Comparison of ENCODE assay signal across 16 mouse cellular contexts in the genomic region with DNA sequence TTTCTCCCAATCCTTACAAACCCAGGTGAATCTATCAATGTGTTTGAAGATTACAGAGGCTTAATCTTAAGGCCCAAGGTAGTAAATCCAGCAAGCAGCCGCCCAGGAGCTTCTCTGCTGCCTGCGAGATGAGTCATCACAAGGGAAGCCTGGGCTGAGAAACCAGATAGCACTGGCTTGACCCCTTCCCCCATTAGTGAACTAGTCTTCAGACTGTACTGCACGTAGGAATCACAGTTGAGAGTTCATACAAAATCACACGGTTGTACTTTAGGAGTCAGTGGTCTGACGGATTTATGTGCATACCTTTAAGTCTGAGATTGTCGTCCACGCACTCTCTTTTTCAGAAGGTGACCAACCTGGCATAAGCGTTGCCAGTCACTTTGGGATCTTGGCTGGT. TPM values are rescaled to one million over a fixed set of nuclear protein-coding genes. Genes with fewer than 3 reads are reported as not detected.
DNase-seq lines count a peak whose midpoint lies in the region; ATAC-seq and TF ChIP-seq lines count a peak whose summit lies in the region.
"Had no signal": no experiment of that assay in that cellular context is flagged by ENCODE, and none has a peak within 500 bp of the region (broad histone marks: within the 10 kb centered on the region; RNA-seq: fewer than 3 reads in every experiment).

No protein-coding gene starts in this region.

- H3K4me3 ChIP-seq in heart, embryonic 12.5 days, result no peak overlapping the region
- H3K4me3 ChIP-seq in liver, embryonic 13.5 days (replicated peaks), result no peak overlapping the region
- H3K4me3 ChIP-seq in liver, embryonic 12.5 days, result no peak overlapping the region
- H3K4me3 ChIP-seq in limb, embryonic 10.5 days, result no peak overlapping the region
- H3K4me3 ChIP-seq: embryonic facial prominence, embryonic 12.5 days; left cerebral cortex, adult 2 months had no signal

- DNase-seq in heart, postnatal 4 days, result no peak
- no peak for DNase-seq in liver, embryonic 13.5 days
- no peak for DNase-seq in Patski (ENCODE audit: low read depth, low spot score)
- no peak for DNase-seq in limb, embryonic 10.5 days (ENCODE audit: low spot score)
- DNase-seq in spleen, postnatal 36 days (ENCODE audit: low spot score in 2 of 2), result no peak
- DNase-seq in left cerebral cortex, adult 18-20 months (ENCODE audit: low spot score in 2 of 2), result no peak
- DNase-seq: cerebellum, adult 18-20 months; gastrocnemius, postnatal 36 days; kidney, postnatal 10 days; lung, adult 18-20 months had no signal

- H3K4me1 ChIP-seq in heart, embryonic 12.5 days (replicated peaks), result peaks cover 40% of the 10 kb centered on the region
- H3K4me1 ChIP-seq in liver, embryonic 13.5 days (replicated peaks), result no peaks in the 10 kb centered on the region
- H3K4me1 ChIP-seq in liver, embryonic 12.5 days, result 0 out of 2 replicates have a peak, but pooled peaks cover 3% of the 10 kb centered on the region
- peaks cover 31% of the 10 kb centered on the region for H3K4me1 ChIP-seq in limb, embryonic 10.5 days

- CTCF ChIA-PET in Patski (lab: Charles Lee), result interaction anchor here (1.3 kb wide), 1 partner anchor 33 kb away, joined by 3 read pairs; no protein-coding TSS in a partner anchor

- ATAC-seq in heart, embryonic 12.5 days (ENCODE audit: insufficient number of reproducible peaks, low FRiP score), result peak; percentile 61
- ATAC-seq in liver, embryonic 13.5 days (ENCODE audit: low read depth), result 0 out of 2 replicates have a peak, but pooled peaks have one; percentile 23
- ATAC-seq in liver, embryonic 12.5 days, result no peak; the same call in 1 of the 2 replicates
- ATAC-seq in Patski, result peak; percentile 82
- ATAC-seq: forebrain, embryonic 14.5 days had no signal

- in situ Hi-C loops in Patski (cut with MboI; ENCODE audit: low pct_unique_long_range_greater_than_20kb), result loop anchor here (25.0 kb wide), 1 partner anchor 321 kb away; no protein-coding TSS in a partner anchor

- no peak for TF ChIP-seq CTCF in Patski (IDR thresholded peaks at IDR 0.05)

- POLR2A ChIA-PET in Patski (lab: Charles Lee), result interaction anchor here (0.7 kb wide), 1 partner anchor 66 kb away, joined by 4 read pairs; no protein-coding TSS in a partner anchor

- 40% methylated on average over 8 of the region's 8 CpGs for WGBS in heart, embryonic 12.5 days
- WGBS in liver, embryonic 13.5 days (ENCODE audit: insufficient replicate concordance), result 40% methylated on average over 8 of the region's 8 CpGs
- 36% methylated on average over 8 of the region's 8 CpGs for WGBS in liver, embryonic 12.5 days (ENCODE audit: insufficient replicate concordance)
- WGBS in limb, embryonic 10.5 days, result 48% methylated on average over 8 of the region's 8 CpGs

- H3K27me3 ChIP-seq in heart, embryonic 12.5 days (replicated peaks), result no peaks in the 10 kb centered on the region
- H3K27me3 ChIP-seq in liver, embryonic 13.5 days, result no peaks in the 10 kb centered on the region
- H3K27me3 ChIP-seq in liver, embryonic 12.5 days (replicated peaks), result no peaks in the 10 kb centered on the region; the same call in 1 of the 2 replicates
- no peaks in the 10 kb centered on the region for H3K27me3 ChIP-seq in Patski
- no peaks in the 10 kb centered on the region for H3K27me3 ChIP-seq in limb, embryonic 10.5 days (ENCODE audit: low read depth, poor library complexity, severe bottlenecking)
- H3K27me3 ChIP-seq: embryonic facial prominence, embryonic 12.5 days had no signal

- no peaks in the 10 kb centered on the region for H3K9me3 ChIP-seq in heart, embryonic 12.5 days (replicated peaks)
- no peaks in the 10 kb centered on the region for H3K9me3 ChIP-seq in liver, embryonic 13.5 days (replicated peaks)
- no peaks in the 10 kb centered on the region for H3K9me3 ChIP-seq in liver, embryonic 12.5 days (replicated peaks)
- no peaks in the 10 kb centered on the region for H3K9me3 ChIP-seq in limb, embryonic 10.5 days (replicated peaks)
- H3K9me3 ChIP-seq: embryonic facial prominence, embryonic 12.5 days had no signal

- H3K36me3 ChIP-seq in heart, embryonic 12.5 days, result no peaks in the 10 kb centered on the region
- H3K36me3 ChIP-seq in liver, embryonic 13.5 days, result no peaks in the 10 kb centered on the region
- H3K36me3 ChIP-seq in liver, embryonic 12.5 days, result no peaks in the 10 kb centered on the region
- peaks cover 2% of the 10 kb centered on the region; the same call in 1 of the 2 replicates for H3K36me3 ChIP-seq in limb, embryonic 10.5 days
- H3K36me3 ChIP-seq: embryonic facial prominence, embryonic 12.5 days had no signal

- H3K4me2 ChIP-seq in heart, embryonic 12.5 days, result peak overlapping the region; percentile 43
- H3K4me2 ChIP-seq in liver, embryonic 13.5 days, result no peak overlapping the region
- H3K4me2 ChIP-seq in liver, embryonic 12.5 days, result no peak overlapping the region
- H3K4me2 ChIP-seq: embryonic facial prominence, embryonic 12.5 days had no signal

- H3K27ac ChIP-seq in heart, embryonic 12.5 days (ENCODE audit: poor library complexity, severe bottlenecking), result peak overlapping the region; percentile 54
- H3K27ac ChIP-seq in liver, embryonic 13.5 days, result no peak overlapping the region
- H3K27ac ChIP-seq in liver, embryonic 12.5 days, result no peak overlapping the region
- H3K27ac ChIP-seq in limb, embryonic 10.5 days, result peak overlapping the region; percentile 67
- H3K27ac ChIP-seq: embryonic facial prominence, embryonic 12.5 days; left cerebral cortex, adult 2 months had no signal

- H3K9ac ChIP-seq in heart, embryonic 12.5 days, result no peak overlapping the region
- no peak overlapping the region for H3K9ac ChIP-seq in liver, embryonic 13.5 days
- no peak overlapping the region for H3K9ac ChIP-seq in liver, embryonic 12.5 days
- H3K9ac ChIP-seq: embryonic facial prominence, embryonic 12.5 days had no signal

RNA-seq across cellular contexts. Expression of a gene that starts 13.8 kb away (rescaled TPM):
- 60.6 and 62.2 TPM in 2 replicates for polyA plus RNA-seq in heart, embryonic 12.5 days (2016; fragmentation: Nextera tagmentation; extraction: Ambion mirVana)
- 10 to 100 TPM; 45.5 to 48.0 TPM for total RNA-seq in heart, postnatal 4 days (2021)
- polyA plus RNA-seq in liver, embryonic 13.5 days (2015; fragmentation: Nextera tagmentation; extraction: Ambion mirVana), result 17.3 and 20.1 TPM in 2 replicates
- 17.9 and 18.6 TPM in 2 replicates for polyA plus RNA-seq in liver, embryonic 12.5 days (2016; fragmentation: Nextera tagmentation; extraction: Ambion mirVana)
- polyA plus RNA-seq in Patski (2021), result 94.8 TPM
- 38.5 and 52.3 TPM in 2 replicates for polyA plus RNA-seq in limb, embryonic 10.5 days (2016; fragmentation: Nextera tagmentation; extraction: Ambion mirVana)
- total RNA-seq in left cerebral cortex, adult 18-20 months (2021), result 10 to 100 TPM; 34.0 TPM
- total RNA-seq: megakaryocyte, adult 5-6 weeks had no signal

RNA-seq across cellular contexts. Expression of a gene that starts 13.9 kb away (rescaled TPM):
- polyA plus RNA-seq in heart, embryonic 12.5 days (2016; fragmentation: Nextera tagmentation; extraction: Ambion mirVana), result 4.1 and 4.2 TPM in 2 replicates
- 10 to 100 TPM in 1 of 2 experiments, 1 to 10 TPM in 1; 9.1 to 10.3 TPM for total RNA-seq in heart, postnatal 4 days (2021)
- polyA plus RNA-seq in liver, embryonic 13.5 days (2015; fragmentation: Nextera tagmentation; extraction: Ambion mirVana), result 2.8 and 3.5 TPM in 2 replicates
- 5.2 and 5.7 TPM in 2 replicates for polyA plus RNA-seq in liver, embryonic 12.5 days (2016; fragmentation: Nextera tagmentation; extraction: Ambion mirVana)
- 17.4 TPM for polyA plus RNA-seq in Patski (2021)
- 32.7 and 33.5 TPM in 2 replicates for polyA plus RNA-seq in limb, embryonic 10.5 days (2016; fragmentation: Nextera tagmentation; extraction: Ambion mirVana)
- total RNA-seq in left cerebral cortex, adult 18-20 months (2021), result 10 to 100 TPM; 11.6 to 13.7 TPM
- total RNA-seq: megakaryocyte, adult 5-6 weeks had no signal

Comparison
In these comparisons a context has a peak if more than half of its experiments do, and no peak if none do; other contexts are left out.
1. H3K27ac ChIP-seq: peak in heart, embryonic 12.5 days (single experiment) and limb, embryonic 10.5 days (single experiment); none in liver, embryonic 13.5 days (single experiment) and liver, embryonic 12.5 days (single experiment).